Mouse (Mus musculus) ES-Bruce4 (cell line): Measurements from ENCODE around the gene Hoxb1.

Experiments used
- CTCF ChIP-seq: IDR thresholded peaks from one replicate; pipeline ENCODE4 v1.8.1; 2011; ENCODE audit warnings: low read depth, low read length
- POLR2A ChIP-seq: IDR thresholded peaks from one replicate; pipeline ENCODE4 v1.8.1; 2011; ENCODE audit warnings: low read length; ENCODE audit not compliant: insufficient read depth

- TF ChIP-seq POLR2A: no peak
- no peak for TF ChIP-seq CTCF
Observed at GRCm38 (mm10) chr11:96374810-96375209, 9.3 kb downstream of the Hoxb1 start.
